Mouse (Mus musculus): Measurements from ENCODE around the gene Dsn1. TPM values are rescaled to one million over a fixed set of nuclear protein-coding genes. Genes with fewer than 3 reads are reported as not detected.

Dsn1 gene
- total RNA-seq, 1 experiment from 2014 or later, result 8.3 TPM

GRCm38 (mm10) chr2:156973316-156974100, 33.4 kb downstream of the Dsn1 start:
- DNase-seq, result peak; percentile 27

GRCm38 (mm10) chr2:156970253-156970652, 36.7 kb downstream of the Dsn1 start:
- no peak for DNase-seq

GRCm38 (mm10) chr2:156968501-156968900, 38.5 kb downstream of the Dsn1 start:
- no peak for DNase-seq

GRCm38 (mm10) chr2:156967388-156967787, 39.6 kb downstream of the Dsn1 start:
- no peak for DNase-seq

GRCm38 (mm10) chr2:156963891-156964290, 43.1 kb downstream of the Dsn1 start:
- DNase-seq, result peak; percentile 23

GRCm38 (mm10) chr2:156958496-156959252, 48.3 kb downstream of the Dsn1 start:
- DNase-seq, result no peak

- DNase-seq, result no peak
Measured at GRCm38 (mm10) chr2:156957035-156957434, 49.9 kb downstream of the Dsn1 start.

- no peak for DNase-seq
Measured at GRCm38 (mm10) chr2:156956306-156956705, 50.6 kb downstream of the Dsn1 start.

- no peak for DNase-seq
Measured at GRCm38 (mm10) chr2:156954463-156954862, 52.5 kb downstream of the Dsn1 start.

GRCm38 (mm10) chr2:156951301-156952094, 55.5 kb downstream of the Dsn1 start:
- DNase-seq, result no peak

- DNase-seq, result no peak
Measured at GRCm38 (mm10) chr2:156950816-156951215, 56.1 kb downstream of the Dsn1 start.

Other genes with a start within 250 kb of the Dsn1 start
- 54.6 and 70.5 TPM in 2 replicates for gene Myl9, start 231.7 kb downstream of the Dsn1 start, total RNA-seq (2021)
- gene Tgif2, start 167.1 kb downstream of the Dsn1 start, total RNA-seq (2021), result 6.9 and 7.7 TPM in 2 replicates
- gene 4930518I15Rik, start 149.2 kb downstream of the Dsn1 start, total RNA-seq (2021), result 2.8 and 4.1 TPM in 2 replicates
- 269 and 294 TPM in 2 replicates for gene Rab5if, start 144.0 kb downstream of the Dsn1 start, total RNA-seq (2021)
- 0.26 and 1.2 TPM in 2 replicates for gene Sla2, start 120.0 kb downstream of the Dsn1 start, total RNA-seq (2021)
- 53.4 and 64.4 TPM in 2 replicates for gene Ndrg3, start 15.1 kb downstream of the Dsn1 start, total RNA-seq (2021)
- 31.9 and 33.5 TPM in 2 replicates for gene Soga1, start 72.1 kb upstream of the Dsn1 start, total RNA-seq (2021)
- gene Tldc2, start 79.9 kb upstream of the Dsn1 start, total RNA-seq (2021), result not detected in 2 replicates
- gene Samhd1, start 128.1 kb upstream of the Dsn1 start, total RNA-seq (2021), result 26.4 and 49.8 TPM in 2 replicates
- gene Rbl1, start 197.4 kb upstream of the Dsn1 start, total RNA-seq (2021), result 11.2 and 11.9 TPM in 2 replicates

All from adrenal gland, postnatal 14 days (tissue).